Mouse (Mus musculus) hindbrain, embryonic 14.5 days (tissue): ENCODE results near the gene Wdr1. TPM values are rescaled to one million over a fixed set of nuclear protein-coding genes. Genes with fewer than 3 reads are reported as not detected.
A peak's percentile ranks its signal among the peaks of the same experiment; 100 is the strongest.

Experiments used
- ATAC-seq: fragments of 200-750 bp; cut with Nextera tagmentation; 2 replicates; pipeline ENCODE4 v1.8.0; 2017; ENCODE audit warnings: moderate number of reproducible peaks, mild to moderate bottlenecking, moderate TSS enrichment, moderate library complexity; ENCODE audit not compliant: low FRiP score
- DNase-seq: peaks from one replicate; pipeline ENCODE4 v3.0.0-alpha.2; 2015; ENCODE audit warnings: low spot score
- H3K27ac ChIP-seq: fragments of 300-500 bp; sonication (generic); 2 replicates; pipeline ENCODE4 v1.5.1; 2014; ENCODE audit warnings: mild to moderate bottlenecking, moderate library complexity
- H3K27me3 ChIP-seq: fragments of 300-500 bp; sonication (generic); 2 replicates; pipeline ENCODE4 v1.6.1; 2014; ENCODE audit warnings: mild to moderate bottlenecking, low read length, mixed read lengths; ENCODE audit not compliant: control insufficient read depth, insufficient read depth
- H3K36me3 ChIP-seq: fragments of 300-500 bp; sonication (generic); replicated peaks from 2 replicates; pipeline ENCODE4 v1.6.1; 2014; ENCODE audit not compliant: control insufficient read depth, insufficient read depth
- H3K4me1 ChIP-seq: fragments of 300-500 bp; sonication (generic); replicated peaks from 2 replicates; pipeline ENCODE4 v1.6.1; 2014; ENCODE audit warnings: antibody characterized with exemption, low read length, mixed read lengths; ENCODE audit not compliant: control insufficient read depth, insufficient read depth
- H3K4me2 ChIP-seq: fragments of 300-500 bp; sonication (generic); replicated peaks from 2 replicates; pipeline ENCODE4 v1.6.1; 2014; ENCODE audit warnings: mild to moderate bottlenecking, moderate library complexity
- H3K4me3 ChIP-seq: fragments of 300-500 bp; sonication (generic); replicated peaks from 2 replicates; pipeline ENCODE4 v1.5.1; 2014; ENCODE audit warnings: mild to moderate bottlenecking, low read length
- H3K9ac ChIP-seq: fragments of 300-500 bp; sonication (generic); 2 replicates; pipeline ENCODE4 v1.6.1; 2014
- H3K9me3 ChIP-seq: fragments of 300-500 bp; sonication (generic); 2 replicates; pipeline ENCODE4 v1.6.1; 2016; ENCODE audit warnings: low read length; ENCODE audit not compliant: control insufficient read depth
- WGBS: fragments of 180-500 bp; shearing (Covaris S2); extraction: QIAGEN DNeasy Blood & Tissue Kit; methylation state at CpG from one replicate; pipeline ENCODE4 v1.1.7; 2014; 5-methylcytosine and 5-hydroxymethylcytosine counted together
- polyA plus RNA-seq: library from polyadenylated mRNA; unstranded; fragments of >200 nt; fragmentation: Nextera tagmentation; extraction: Ambion mirVana; gene quantifications from 2 replicates; pipeline ENCODE4 v1.2.1, GENCODE M21; 2014

Wdr1 gene
- polyA plus RNA-seq, 1 experiment from 2014 or later = 183 TPM

DNA sequence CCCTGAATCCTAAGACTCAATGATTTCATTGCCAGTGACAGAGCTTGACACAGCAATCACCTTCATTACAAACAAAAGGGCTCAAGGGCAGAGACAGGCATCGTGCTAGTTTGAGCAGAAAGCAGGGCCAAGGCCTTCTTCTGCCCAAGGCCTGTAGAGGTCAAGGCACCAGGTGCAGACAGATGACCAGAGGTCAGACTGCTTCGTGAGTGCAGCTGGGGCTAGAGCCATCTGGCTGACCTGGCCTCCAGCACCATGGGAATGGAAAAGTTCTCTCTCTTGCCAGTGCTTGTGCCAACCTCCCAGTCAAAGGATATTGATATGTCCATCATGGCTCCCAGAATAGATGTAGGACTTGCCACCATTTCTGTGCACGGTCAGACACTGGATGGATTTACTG, 26.2 kb downstream of the Wdr1 start:
- ATAC-seq = no peak
- Histone ChIP-seq H3K9me3 (no peaks in the 10 kb centered on the region), H3K4me1 (no peaks in the 10 kb centered on the region), H3K36me3 (peaks cover 98% of the 10 kb centered on the region), H3K4me2 (no peak overlapping the region), H3K27ac (no peak overlapping the region), H3K27me3 (no peaks in the 10 kb centered on the region), H3K9ac (no peak overlapping the region), H3K4me3 (no peak overlapping the region)
- 83% methylated on average over 3 of the region's 3 CpGs for WGBS
- DNase-seq = no peak

DNA sequence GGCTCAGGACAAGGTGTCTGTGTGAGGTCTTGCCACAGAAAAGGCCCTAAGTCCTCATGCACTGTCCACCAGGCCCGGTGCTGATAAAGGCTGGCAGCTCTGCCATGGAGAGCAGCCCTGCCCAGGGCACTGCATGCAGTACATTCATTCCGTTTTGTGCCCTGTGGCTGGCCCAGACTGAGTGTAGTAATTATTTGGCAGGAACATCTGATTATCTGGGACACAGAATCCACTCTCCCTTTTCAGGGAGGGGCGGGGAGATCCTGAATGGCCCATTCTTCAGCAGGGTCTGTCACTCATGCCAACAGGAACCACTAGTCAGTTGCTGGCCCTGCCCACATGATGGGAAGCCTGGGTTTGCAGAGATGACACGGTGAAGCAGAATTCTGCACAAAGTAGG, 30.9 kb downstream of the Wdr1 start:
- DNase-seq = peak; percentile 30
- peak; percentile 23; the same call in 1 of the 2 replicates for ATAC-seq

DNA sequence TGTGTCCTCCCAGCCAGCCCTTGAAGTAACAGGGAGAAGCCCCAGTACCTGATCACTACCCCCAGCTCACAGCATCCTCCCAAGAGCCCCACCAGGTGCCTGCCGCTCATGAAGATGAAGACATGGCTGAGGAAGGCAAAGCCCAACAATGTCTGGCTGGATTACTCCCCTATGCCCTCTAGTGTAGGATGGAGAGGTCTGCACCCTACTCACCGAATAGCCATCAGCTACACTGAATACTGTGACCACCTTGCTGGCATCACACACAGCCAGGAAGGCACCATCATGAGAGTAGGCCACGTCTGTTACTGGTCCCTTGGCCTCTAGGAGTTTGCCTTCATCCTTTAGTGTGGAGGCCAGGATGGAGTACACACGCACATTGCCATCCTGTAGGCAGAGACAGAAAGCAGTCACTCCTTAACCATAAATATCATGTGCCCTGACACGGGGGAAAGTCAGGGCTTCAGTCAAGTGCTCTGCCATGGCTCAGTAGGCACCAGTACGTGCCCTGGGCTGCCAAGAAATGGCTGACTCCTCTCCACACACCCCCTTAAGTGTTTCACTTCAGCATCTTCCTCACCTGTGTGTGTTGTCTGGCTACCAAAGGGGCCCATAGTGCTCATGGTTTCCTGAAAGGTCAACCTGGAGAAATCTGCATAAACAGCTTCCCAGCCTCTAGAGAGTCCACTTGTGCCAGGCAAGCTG, 33.1 kb downstream of the Wdr1 start:
- 80% methylated on average over 6 of the region's 6 CpGs for WGBS
- peaks cover 96% of the 10 kb centered on the region for H3K36me3 ChIP-seq
- no peak overlapping the region for H3K4me3 ChIP-seq
- no peak overlapping the region for H3K4me2 ChIP-seq
- H3K4me1 ChIP-seq = no peaks in the 10 kb centered on the region
- H3K27me3 ChIP-seq = no peaks in the 10 kb centered on the region
- ATAC-seq (no peak), DNase-seq (peak; percentile 64)
- H3K9ac ChIP-seq = no peak overlapping the region
- H3K27ac ChIP-seq = no peak overlapping the region
- H3K9me3 ChIP-seq = no peaks in the 10 kb centered on the region

More for the DNA sequence above, 30.9 kb downstream of the Wdr1 start:
- peaks cover 98% of the 10 kb centered on the region for H3K36me3 ChIP-seq
- H3K4me3 ChIP-seq = no peak overlapping the region
- no peaks in the 10 kb centered on the region for H3K4me1 ChIP-seq
- H3K9ac ChIP-seq = no peak overlapping the region
- no peak overlapping the region for H3K27ac ChIP-seq
- H3K27me3 ChIP-seq = no peaks in the 10 kb centered on the region
- H3K9me3 ChIP-seq = no peaks in the 10 kb centered on the region
- H3K4me2 ChIP-seq = no peak overlapping the region
- WGBS = 85% methylated on average over 4 of the region's 4 CpGs

- DNase-seq (no peak), ATAC-seq (no peak)
- 93% methylated on average over 5 of the region's 5 CpGs for WGBS
- H3K27me3 ChIP-seq = no peaks in the 10 kb centered on the region
- no peaks in the 10 kb centered on the region for H3K4me1 ChIP-seq
- no peak overlapping the region for H3K27ac ChIP-seq
- no peak overlapping the region for H3K4me2 ChIP-seq
- H3K4me3 ChIP-seq = no peak overlapping the region
- no peaks in the 10 kb centered on the region for H3K9me3 ChIP-seq
- peaks cover 29% of the 10 kb centered on the region for H3K36me3 ChIP-seq
- no peak overlapping the region for H3K9ac ChIP-seq
Observed at GRCm38 (mm10) chr5:38522977-38523376, 40.0 kb downstream of the Wdr1 start.

DNA sequence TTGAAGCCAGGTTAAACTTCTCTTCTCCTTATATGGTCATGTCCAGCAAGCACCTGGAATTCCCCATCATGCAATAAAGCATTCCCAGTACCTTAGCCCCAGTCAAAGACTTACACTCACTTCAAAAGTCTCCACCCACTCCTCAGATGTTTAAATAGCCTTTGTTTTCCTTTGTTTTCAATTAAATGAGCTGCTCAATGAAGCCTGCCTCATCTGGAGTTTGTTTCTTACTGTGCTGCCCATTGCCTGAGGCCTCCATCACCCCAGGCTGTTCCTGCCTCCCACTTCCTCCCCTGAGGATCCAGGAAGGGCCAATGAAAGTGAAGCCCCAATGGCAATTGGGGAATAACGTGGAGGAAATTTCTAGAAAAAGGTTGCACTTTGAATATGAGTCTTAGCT, 42.2 kb downstream of the Wdr1 start:
- no peaks in the 10 kb centered on the region for H3K9me3 ChIP-seq
- H3K27me3 ChIP-seq = no peaks in the 10 kb centered on the region
- no peak overlapping the region for H3K9ac ChIP-seq
- ATAC-seq (no peak), DNase-seq (no peak)
- H3K36me3 ChIP-seq = peaks cover 7% of the 10 kb centered on the region
- no peak overlapping the region for H3K27ac ChIP-seq
- no peaks in the 10 kb centered on the region for H3K4me1 ChIP-seq
- no peak overlapping the region for H3K4me2 ChIP-seq
- no peak overlapping the region for H3K4me3 ChIP-seq
- WGBS = 44% methylated on average over 1 of the region's 1 CpGs

- Histone ChIP-seq H3K27ac (no peak overlapping the region), H3K27me3 (no peaks in the 10 kb centered on the region), H3K4me2 (no peak overlapping the region), H3K36me3 (no peaks in the 10 kb centered on the region), H3K9me3 (no peaks in the 10 kb centered on the region), H3K4me1 (no peaks in the 10 kb centered on the region), H3K9ac (no peak overlapping the region), H3K4me3 (no peak overlapping the region)
- peak; percentile 46; the same call in 1 of the 2 replicates for ATAC-seq
- DNase-seq = peak; percentile 50
- WGBS = 56% methylated on average over 6 of the region's 6 CpGs
Observed at GRCm38 (mm10) chr5:38516267-38516666, 46.8 kb downstream of the Wdr1 start.

GRCm38 (mm10) chr5:38512991-38513390, 50.0 kb downstream of the Wdr1 start:
- ATAC-seq (no peak), DNase-seq (no peak)

DNA sequence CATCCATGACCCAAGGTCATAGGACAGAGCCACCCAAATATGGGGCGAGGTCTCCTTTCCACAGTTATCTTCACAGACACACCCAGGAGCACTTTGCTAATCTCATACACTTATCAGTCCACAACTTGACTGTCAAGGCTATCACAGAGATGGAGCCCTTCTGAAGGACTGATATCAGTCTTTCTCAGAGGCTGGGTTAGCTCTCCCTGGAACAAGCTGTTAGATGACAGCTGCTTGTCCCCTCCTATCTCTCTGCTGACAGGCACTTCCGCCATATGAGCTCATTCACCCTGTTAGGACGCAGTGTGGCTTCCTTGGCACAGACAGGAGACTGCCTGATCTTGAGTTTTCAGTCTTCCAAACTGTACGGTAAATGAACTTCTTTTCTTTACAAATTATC, 53.5 kb downstream of the Wdr1 start:
- Histone ChIP-seq H3K27ac (no peak overlapping the region), H3K9ac (no peak overlapping the region), H3K36me3 (no peaks in the 10 kb centered on the region), H3K27me3 (no peaks in the 10 kb centered on the region), H3K4me2 (no peak overlapping the region), H3K4me3 (no peak overlapping the region), H3K9me3 (no peaks in the 10 kb centered on the region), H3K4me1 (no peaks in the 10 kb centered on the region)
- no peak for ATAC-seq
- 94% methylated on average over 4 of the region's 4 CpGs for WGBS
- no peak for DNase-seq

More at GRCm38 (mm10) chr5:38512991-38513390, 50.0 kb downstream of the Wdr1 start:
- no peaks in the 10 kb centered on the region for H3K36me3 ChIP-seq
- no peak overlapping the region for H3K9ac ChIP-seq
- no peaks in the 10 kb centered on the region for H3K4me1 ChIP-seq
- H3K4me3 ChIP-seq = no peak overlapping the region
- H3K27me3 ChIP-seq = no peaks in the 10 kb centered on the region
- H3K9me3 ChIP-seq = no peaks in the 10 kb centered on the region
- no peak overlapping the region for H3K27ac ChIP-seq
- WGBS = 11% methylated on average over 2 of the region's 2 CpGs
- H3K4me2 ChIP-seq = no peak overlapping the region

GRCm38 (mm10) chr5:38505435-38505765, 57.6 kb downstream of the Wdr1 start:
- Histone ChIP-seq H3K9me3 (no peaks in the 10 kb centered on the region), H3K9ac (no peak overlapping the region), H3K4me1 (no peaks in the 10 kb centered on the region), H3K36me3 (no peaks in the 10 kb centered on the region), H3K27me3 (no peaks in the 10 kb centered on the region), H3K27ac (no peak overlapping the region), H3K4me3 (no peak overlapping the region), H3K4me2 (no peak overlapping the region)
- WGBS = 88% methylated on average over 3 of the region's 3 CpGs
- DNase-seq (no peak), ATAC-seq (no peak)
